Mouse (Mus musculus): Measurements from ENCODE around the gene Col5a3.

DNA sequence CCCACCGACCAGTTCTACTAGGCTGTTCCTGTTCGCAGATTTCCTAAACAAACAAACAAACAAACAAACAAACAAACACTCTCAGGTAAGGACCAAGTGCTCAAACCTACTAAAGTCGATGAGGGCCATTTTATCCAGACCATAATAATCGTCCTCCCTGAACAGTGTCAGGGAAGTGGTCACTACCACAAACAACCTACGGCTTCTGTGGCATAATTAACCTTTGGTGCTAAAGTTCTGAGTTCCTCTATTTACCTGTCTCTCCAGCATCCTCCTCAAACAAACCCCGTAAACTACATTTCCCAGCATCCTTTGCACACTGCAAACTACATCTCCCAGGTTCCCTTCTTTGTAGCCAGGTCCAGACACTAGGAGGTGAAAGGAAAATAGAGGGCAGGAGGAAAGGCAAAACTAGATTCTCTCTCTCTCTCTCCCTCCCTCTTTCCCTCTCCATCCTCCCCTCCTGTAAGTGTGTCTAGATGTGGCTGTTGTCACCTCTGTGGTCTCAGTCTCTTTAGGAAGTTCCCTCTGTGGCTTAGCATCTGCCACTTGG lies 63.3 kb downstream of the Col5a3 start:
- no peak for TF ChIP-seq CTCF (IDR thresholded peaks at IDR 0.05; ENCODE audit: borderline replicate concordance, control insufficient read depth, extremely low read depth, insufficient read depth, low read length, poor library complexity)
- TF ChIP-seq POLR2A (IDR thresholded peaks at IDR 0.05; ENCODE audit: control insufficient read depth, extremely low read depth, insufficient read depth, low read length, poor library complexity): no peak

All from thymus, adult 2 months (tissue).